Mouse (Mus musculus) inflammation-experienced regulatory T-cells (primary cell): ENCODE measurements around the gene Kdm7a. TPM values are rescaled to one million over a fixed set of nuclear protein-coding genes. Genes with fewer than 3 reads are reported as not detected.

ENCODE experiments used
- polyA plus RNA-seq, 2 experiments: library from polyadenylated mRNA; unstranded; fragments of 100-300 nt; shearing (Covaris generic); gene quantifications; one replicate each; pipeline ENCODE4 v1.2.1; 2017

Kdm7a gene
- polyA plus RNA-seq: 10 to 100 TPM; 31.2 to 38.9 TPM

DNA sequence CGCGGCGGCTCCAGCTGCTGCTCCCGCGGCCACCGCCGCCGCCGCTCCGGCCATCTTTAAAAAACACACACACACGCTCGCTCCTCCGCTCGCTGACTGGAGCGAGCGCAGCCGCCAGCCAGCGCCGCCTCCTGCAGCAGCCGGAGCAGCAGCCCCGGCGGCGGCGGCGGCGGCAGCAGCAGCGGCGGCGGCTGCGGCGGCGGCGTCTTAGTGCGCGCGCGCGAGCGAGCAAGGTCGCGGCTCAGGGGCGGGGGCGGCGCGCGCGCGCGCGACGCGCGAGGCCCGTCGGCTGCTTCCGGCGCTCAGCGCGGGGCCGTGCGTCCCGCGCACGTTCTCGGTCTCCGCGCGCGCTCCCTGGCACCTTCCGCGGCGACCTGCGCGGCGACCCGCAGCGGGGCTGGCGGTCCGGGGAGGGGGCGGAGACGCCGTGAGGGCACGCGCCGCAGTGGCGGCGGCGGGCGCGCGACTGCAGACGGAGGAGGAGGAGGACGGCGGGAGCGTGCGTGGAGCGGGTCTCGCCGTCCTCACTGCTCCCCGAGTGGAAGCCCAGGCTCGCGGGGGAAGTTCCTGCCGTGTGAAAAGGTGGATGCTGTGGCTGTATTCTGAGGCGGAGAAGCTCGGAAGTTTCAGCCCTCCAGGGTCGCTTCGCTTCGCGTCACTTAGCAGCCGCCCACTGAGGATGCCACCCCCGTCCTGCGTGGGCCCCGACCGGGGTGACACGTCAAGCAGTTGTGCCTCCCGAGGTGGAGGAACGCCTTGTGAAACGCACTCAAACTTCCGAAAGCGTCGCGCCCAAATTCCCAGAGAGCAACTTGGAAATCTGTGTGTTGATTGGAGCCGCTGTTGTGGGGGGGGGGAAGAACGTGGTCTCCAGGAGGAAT, at the start of gene Kdm7a:
Kdm7a (minus strand) TSS at position 209 of the 881 bp plus-strand sequence.

DNA sequence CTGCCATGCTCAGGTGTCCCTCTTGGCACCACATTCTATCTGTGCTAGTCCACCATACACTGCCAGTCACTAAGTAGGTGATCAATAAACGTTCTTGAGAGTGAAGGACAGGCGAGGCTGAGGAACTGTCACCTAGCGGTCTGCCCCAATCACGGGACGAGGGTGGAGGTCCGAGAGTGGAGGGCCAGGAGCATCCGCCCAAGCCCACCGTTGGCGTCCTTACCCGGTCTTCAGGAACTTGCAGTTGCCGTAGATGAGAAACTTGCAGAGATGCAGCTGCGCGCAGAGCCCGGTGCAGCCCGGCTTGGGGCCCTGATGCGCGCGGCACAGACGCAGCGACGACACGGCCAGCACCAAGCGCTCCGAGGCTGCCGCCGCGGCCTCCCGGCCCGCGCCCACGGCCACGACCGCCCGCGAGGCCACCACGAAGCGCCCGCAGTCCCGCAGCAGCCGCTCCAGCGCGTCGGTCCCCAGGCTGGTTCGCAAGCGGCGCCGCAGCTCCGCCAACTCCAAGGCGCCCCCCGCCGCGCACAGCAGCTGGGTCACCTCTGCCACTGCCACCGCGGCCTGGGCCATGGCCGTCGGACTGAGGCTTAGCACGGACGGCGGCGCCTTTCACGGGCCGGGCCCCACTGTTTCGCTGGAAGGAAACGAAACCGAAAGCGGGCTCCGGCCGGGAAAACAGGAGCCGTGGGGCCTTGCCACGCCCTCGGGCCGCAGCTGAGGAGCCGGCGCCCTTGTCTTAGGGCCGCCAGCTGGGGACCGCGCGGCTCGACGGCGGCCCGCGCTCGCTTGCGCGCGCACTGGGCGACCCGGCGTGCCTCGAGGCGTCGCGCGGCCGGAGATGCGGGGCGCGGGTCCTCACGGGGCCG, 88.8 kb downstream of the Kdm7a start, which contains the start of gene Parp12:
Parp12 (minus strand) TSS at position 766 of the 872 bp plus-strand sequence.

Other genes starting within 250 kb of the Kdm7a start
- gene Parp12, start 88.4 kb downstream of the Kdm7a start, polyA plus RNA-seq: 10 to 100 TPM; 13.2 to 27.7 TPM
- gene Slc37a3, start 170.9 kb upstream of the Kdm7a start, polyA plus RNA-seq: 10 to 100 TPM; 42.7 to 52.3 TPM
- gene Rab19, start 174.4 kb upstream of the Kdm7a start, polyA plus RNA-seq: 10 to 100 TPM; 49.2 to 49.3 TPM
- gene Mkrn1, start 213.7 kb upstream of the Kdm7a start, polyA plus RNA-seq: 100 to 1,000 TPM; 163 to 167 TPM